Mouse (Mus musculus): Measurements from ENCODE around the gene Syne4. TPM values are rescaled to one million over a fixed set of nuclear protein-coding genes. Genes with fewer than 3 reads are reported as not detected.

Gene Syne4
- total RNA-seq, 2 experiments from 2014 or later: 0.86 to 0.87 TPM

DNA sequence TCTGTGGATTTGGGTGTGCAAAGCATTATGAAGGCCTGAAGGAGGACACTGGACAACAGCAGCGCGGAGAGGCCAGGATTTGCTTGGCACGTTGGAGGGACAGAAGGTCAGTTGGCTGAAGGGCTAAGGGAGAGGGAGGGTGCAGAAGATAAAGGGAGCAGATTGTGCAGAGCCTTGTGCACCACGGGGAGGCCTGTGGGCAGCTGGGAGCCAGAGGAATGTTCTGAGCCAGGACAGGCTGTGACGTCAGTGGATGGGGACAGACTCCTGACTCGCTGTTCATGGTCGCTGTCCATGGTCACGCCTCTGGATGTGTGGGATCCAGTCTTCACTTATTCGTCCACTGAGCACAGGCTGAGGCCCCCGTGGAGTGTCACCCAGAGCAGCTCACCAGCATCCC lies 19.5 kb upstream of the Syne4 start:
- intact Hi-C loops (cut with DNase I): no loop called here

DNA sequence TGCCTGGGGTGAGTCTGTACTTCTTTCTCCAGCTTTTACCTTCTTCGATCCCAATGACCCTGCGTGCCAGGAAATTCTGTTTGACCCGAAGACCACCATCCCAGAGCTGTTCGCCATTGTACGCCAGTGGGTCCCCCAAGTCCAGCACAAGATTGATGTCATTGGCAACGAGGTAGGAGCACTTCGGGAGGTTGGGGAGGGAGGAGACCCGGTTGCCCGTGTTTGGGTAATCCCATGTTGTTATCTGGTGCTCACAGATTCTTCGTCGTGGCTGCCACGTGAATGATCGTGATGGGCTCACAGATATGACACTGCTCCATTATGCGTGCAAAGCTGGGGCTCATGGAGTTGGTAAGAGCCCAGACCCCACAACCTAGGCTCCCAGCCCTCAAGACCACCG lies 17.8 kb upstream of the Syne4 start:
- intact Hi-C loops (cut with DNase I): no loop called here
- DNase-seq: no peak

More for the DNA sequence above, 19.5 kb upstream of the Syne4 start:
- peak; percentile 70 to 75 for DNase-seq

DNA sequence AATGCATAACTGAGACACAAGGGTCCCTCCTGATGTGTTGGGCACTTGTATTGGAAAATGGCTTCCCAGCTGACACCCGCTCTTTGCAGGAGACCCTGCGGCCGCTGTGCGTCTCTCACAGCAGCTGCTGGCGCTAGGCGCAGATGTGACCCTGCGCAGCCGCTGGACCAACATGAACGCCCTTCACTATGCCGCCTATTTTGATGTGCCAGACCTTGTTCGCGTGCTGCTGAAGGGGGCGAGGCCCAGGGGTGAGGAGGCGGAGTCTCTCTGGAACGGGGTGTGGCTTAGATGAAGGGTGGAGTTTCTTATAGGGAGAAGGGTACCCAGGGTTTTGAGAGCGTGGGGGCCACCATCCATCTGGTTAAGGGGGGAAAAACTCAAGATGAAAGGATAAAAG lies 17.3 kb upstream of the Syne4 start:
- DNase-seq: no peak
- intact Hi-C loops (cut with DNase I): no loop called here

DNA sequence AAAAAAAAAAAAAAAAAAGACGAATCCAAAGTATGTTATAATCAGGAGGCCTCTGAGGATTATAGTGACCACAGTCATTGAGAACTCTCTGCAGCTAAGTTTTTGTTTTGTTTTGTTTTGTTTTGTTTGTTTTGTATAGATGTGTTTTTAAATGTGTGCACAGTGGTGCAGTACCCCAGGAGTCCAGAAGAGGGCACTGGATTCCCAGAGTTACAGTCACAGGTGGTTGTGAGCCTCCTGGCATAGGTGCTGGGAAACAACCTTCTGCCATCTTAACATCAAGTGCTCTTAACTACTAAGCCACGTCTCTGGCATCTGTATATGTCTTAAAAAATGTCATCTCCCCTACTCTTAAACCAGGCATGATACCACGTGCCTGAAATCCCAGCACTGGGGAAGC lies 13.7 kb upstream of the Syne4 start:
- DNase-seq: peak in 1 of 2 experiments; percentile 18
- intact Hi-C loops (cut with DNase I): no loop called here

DNA sequence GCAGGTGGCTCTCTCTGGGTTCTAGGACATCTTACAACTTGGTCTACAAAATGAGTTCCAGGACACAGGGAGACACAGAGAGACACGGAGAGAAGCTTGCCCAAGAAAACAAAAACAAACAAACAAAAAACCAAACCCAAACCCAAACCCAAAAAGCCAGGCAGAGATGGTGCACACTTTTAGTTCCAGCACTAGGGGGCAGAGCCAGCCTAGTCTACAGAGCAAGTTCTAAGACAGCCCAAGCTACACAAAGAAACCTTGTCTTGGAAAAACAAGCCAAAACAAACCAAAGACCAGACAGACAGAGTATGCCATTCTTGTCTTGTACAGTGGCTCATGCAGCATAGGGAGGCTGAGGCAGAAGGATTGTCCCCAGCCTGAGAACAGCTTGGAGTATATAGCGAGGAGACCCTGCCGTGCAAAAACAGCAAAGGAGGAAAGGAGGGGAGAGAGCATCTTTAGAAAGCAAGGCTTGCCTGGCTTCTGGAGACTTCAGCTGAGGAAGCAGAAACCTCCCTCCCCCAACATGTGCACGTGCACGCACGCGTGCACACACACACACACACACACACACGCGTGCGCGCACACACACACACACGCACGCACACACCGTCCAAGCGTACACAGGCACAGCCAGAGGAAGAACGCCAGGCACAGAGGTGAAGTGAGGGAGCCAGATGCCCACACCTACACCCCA lies 8.4 kb upstream of the Syne4 start:
- DNase-seq: no peak
- intact Hi-C loops (cut with DNase I): no loop called here

DNA sequence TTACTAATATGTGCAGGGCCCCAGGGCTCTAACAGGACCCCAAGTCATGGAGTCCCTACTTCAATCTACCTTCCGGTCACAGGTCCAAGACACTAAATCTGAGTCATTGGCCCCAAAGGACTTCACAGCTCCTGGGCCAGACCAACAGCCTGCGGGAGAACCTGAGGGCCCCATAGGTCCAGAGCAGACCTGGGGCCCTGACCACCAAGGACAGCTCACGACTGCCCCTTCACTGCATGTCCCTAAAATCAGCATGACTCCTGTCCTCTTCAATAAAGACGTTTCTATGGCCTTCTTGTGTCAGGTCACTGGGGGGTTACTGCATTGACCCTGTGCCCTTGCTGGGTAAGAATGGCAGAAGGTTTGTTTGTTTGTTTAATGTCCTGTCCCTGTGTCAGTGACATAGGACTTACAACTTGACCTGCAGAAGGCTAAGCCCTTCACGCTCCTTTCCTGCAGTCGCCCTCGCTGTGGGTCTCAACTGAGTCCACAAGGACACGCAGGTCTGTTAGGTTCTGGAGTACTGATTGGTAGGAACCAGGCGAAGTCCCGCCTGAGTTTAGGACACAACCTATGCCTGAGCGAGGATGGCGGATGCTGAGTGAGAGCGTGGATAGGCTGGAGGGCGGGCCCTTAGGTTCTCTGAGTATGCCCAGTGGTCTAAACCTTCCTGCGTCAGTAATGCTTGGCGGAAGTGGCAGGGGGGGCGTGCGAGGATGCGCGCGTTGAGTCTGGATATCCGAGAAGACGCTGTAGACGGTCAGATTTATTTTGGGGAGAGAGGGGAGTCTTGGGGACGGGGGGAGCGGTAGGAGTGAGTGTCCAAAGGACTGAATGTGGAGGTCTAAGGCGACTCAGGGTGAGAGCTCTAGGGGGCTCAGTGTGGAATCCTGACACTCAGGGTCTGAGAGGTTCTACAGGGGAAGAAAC lies 6.3 kb upstream of the Syne4 start, which contains the start of gene Alkbh6:
Gene Alkbh6, plus strand, starts transcription at position 642 of the 930 bp plus-strand sequence.
- DNase-seq: peak; percentile 95 to 96
- intact Hi-C loops (cut with DNase I): no loop called here

DNA sequence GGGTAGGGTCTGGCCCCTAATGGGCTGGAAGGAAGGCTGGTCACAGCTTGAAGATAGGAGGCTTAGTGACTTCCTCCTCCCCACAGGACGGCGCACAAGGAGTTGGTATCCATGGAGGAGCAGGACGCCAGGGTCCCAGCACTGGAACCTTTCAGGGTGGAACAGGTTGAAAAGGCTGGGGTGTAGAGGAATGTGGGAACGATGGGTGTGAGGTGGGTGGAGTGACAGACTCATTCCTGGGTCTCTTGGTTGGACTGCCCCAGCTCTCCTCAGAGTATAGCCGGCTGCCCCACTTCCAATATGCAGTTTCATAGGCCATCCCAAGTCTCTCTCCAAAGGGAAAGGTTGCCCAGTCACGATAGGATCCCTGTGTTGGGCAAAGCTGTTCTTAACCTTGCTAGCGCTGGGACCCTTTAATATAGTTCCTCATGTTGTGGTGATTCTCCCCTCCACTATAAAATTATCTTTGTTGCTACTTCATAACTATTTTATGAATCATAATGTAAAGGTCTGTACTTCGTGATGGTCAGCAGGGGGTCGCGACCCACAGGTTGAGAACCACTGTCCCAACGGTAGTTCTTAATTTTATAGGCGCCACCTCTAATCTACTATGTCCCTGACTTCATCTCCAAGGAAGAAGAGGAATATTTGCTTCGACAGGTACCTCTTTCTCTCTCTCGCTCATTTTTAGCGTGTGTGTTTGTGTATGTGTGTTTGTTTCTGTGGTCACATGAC lies 5.0 kb upstream of the Syne4 start:
- no peak for DNase-seq

DNA sequence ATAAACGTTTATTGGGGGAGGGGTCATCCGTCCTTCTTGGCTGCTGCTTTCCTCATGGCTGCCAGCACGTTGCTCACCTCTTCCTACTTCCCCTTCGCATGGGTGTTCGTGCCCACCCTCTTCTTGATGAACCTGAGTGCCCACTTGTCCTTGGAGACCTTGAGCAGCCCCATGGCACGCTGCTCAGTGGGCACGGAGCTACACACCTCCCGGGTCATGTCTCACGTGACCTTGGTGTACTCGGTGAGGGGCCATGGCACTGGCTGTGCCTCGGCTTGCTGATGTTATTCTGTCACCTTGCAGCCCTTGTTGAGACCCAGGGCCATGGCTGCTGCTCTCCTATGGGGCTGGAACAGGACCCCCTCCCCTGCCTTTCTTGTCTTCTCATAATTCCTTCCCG lies 4.5 kb upstream of the Syne4 start:
- intact Hi-C loops (cut with DNase I): no loop called here
- no peak for DNase-seq

More for the DNA sequence above, 5.0 kb upstream of the Syne4 start:
- intact Hi-C loops (cut with DNase I): no loop called here

DNA sequence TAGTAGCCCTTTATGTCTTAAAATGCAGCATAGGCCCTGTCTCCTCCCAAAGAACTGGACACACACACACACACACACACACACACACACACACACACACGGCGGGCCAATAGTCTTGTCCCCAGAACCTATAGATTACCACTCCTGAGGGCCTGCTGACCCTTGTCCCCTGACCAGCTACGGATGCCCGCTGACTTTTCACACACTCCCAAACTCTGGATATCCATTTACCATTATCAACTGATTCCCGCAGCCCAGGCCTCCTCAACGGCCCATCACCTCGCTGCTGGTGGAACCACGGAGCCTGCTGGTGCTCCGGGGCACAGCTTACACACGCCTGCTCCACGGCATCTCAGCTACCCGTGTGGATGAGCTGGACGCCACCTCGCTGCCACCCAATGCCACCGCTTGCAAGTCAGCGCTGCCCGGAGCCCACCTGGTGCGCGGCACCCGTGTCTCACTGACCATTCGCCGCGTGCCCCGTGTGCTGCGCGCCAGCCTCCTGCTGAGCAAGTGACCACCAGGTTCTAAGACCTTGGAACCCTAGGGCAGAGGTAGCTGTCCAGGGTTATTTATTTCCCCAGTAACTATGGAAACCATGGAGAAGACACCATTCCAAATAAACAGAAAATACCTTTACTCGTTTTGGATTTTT lies 814 bp upstream of the Syne4 start:
- no peak for DNase-seq
- intact Hi-C loops (cut with DNase I): no loop called here

DNA sequence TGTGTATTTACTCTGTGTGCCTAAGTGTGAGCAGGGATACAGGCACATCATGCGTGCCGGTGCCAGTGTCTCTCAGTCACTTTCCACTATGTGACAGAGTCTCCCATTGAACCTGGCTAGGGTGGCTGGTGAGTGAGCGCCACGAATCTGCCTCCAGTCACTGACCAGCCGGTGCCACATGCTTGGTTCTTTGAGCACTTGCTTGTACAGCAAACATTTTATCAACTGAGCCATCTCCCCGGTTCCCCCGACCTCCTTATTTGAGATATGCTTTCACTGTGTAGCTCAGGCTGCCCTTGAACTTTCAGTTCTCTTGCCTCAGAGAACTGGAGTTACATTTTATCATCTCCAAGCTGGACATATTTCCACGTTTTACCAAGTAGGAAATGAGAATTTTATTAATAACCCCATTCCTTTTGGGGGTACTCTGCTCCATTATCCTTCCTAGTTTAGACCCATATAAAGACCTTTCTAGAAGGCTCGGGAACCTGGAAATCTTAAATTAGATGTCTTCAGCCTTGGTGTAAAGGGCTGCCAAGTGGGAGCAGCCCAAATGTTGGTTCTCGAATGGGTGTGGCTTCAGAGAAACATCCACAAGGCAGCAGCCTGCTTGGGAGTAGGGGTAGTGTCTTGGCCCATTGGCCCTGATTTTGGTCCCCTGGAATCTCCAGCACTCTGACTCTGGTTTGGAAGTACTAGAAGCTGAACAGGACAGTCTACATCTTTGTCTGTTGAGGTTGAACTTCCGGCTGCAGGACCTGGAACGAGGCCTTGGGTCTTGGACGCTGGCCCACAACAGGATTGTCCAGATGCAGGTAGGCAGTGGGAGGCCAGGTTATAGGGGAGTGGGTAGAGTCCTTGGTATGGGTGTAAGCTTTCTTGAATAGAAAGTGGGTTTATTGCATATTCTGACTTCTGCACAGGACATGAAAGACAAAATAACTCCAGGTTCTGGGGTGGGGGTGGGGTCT lies 1.2 kb downstream of the Syne4 start:
- intact Hi-C loops (cut with DNase I): no loop called here
- no peak for DNase-seq

DNA sequence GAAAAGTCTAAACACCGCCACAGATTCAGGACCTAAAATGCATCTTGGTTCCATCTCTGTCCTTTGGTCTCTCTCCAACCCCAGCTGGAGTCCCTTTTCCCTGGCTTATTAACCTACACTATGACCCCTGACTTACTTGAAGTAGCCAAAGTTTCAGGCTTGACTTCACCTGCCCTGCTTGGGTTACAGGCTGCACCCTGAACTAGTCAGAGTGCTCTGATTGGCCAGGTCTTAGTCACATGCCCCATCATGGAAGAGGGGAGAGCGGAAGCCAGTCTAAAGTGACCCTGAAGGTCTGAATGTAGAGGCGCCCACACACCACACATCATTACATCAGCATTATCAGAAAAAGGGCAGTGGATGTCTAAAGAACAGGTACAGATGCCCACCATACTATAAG lies 3.5 kb downstream of the Syne4 start:
- no peak for DNase-seq
- intact Hi-C loops (cut with DNase I): no loop called here

DNA sequence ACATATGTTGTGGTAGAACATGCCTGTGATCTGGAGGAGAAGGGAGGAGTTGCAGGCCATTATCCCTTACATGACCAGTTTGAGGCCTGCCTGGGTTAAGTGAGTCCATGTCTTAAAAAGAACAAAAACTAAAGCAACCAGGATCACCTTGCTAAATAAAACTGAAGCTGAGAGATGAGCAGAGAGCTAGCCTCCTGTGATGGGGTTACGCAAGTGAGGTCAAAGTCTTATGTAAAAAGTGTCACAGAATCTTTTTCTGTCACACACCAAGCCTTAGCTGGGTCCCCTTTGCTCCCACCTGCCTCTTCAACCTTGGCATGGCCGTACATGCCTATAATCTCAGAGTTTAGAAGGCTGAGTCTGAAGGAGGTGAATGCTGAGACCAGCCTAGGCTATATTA lies 6.3 kb downstream of the Syne4 start:
- no peak for DNase-seq
- intact Hi-C loops (cut with DNase I): no loop called here

DNA sequence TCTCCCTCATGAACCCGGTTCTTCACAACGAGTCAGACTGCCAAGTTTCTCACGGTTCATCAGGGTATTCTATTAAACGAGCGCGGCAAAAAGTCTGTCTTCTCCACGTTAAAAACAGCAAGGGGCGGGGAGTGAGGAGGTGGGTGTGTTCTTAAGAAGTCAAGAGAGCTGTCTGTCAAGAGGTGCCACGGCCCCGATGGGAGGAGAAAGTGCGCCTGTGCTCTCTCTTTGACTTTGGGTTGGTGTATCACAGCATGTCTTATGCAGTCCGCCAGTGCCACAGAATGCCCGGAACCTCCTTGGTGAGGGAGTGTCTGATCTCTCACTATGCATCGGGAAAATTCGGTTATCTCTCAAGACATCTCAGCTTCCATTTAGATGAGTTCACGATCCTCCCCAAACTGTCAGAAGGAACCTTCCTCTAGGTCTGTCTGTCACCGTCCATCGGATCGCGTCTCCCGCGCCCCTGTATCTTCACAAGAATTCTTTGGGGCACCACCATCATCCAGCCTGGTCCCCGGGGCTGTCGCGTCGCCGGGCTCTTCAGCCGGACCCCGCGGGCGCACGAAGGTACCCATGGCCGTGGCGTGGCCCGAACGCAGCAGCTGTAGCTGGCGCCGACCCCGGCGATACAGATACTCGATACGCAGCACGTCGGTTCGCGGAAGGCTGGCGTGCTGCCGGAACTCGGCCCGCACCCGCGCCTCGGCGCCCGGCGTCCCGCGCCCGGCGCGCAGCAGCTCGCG lies 7.1 kb downstream of the Syne4 start, which contains the start of gene E130208F15Rik:
Gene E130208F15Rik, plus strand, starts transcription at position 202 of the 746 bp plus-strand sequence.
- intact Hi-C loops (cut with DNase I): no loop called here
- peak; percentile 76 to 81 for DNase-seq

DNA sequence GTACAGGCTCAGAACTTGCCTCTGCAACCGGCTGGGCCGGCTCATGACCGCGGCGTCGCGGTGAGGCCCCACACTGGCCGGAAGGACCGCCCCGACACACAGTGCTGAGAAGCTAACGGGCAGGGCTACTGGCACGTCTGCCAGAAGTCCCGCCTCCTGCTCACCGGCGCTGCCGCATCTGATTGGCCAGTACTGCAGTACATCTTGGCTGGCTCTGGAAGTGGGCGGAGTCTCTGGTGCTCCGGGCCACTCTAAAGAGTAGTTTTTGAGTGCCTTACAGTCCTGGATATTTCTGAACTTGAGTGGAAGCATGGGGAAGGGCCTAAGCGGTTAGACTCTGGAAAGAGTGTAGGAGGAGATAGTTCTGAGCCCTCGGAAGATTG lies 7.7 kb downstream of the Syne4 start:
- intact Hi-C loops (cut with DNase I): no loop called here
- peak; percentile 98 to 99 for DNase-seq

DNA sequence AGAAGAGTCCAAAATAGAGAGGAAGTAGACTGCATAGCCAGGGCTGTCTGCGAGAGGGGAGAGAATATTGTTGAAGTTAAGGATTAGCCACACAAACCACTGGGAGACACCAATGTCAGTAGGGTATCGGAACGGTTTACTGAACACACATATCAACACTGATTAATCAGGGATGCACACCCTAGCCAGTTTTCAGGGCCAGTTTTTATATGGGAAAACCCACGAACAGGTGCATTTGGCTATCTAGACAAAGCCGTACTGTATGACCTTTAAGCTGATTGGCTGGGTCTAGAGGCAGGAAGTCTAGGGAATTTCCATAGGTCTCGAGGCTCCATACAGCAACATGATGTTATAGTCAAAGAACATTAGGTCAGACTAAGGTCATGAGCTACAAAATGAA lies 8.3 kb downstream of the Syne4 start:
- intact Hi-C loops (cut with DNase I): no loop called here
- DNase-seq: no peak

DNA sequence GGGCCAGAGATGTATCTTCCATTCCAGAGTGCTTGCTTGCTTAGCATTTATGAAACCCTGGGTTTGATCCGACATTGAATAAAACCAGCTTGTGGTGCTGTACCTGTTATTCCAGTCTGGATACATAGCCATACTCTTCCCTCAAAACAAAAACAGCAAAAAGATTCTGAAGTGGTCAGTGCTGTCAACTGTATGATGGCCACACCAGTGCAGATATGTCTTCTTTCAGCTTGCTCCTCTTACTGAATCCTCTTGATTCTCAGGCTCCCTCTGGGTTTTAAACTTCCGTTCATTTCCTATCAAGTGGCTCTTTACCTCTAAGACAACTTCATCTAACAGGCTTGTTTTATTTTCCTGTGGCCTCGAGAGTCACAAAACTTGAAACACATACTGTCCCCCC lies 9.2 kb downstream of the Syne4 start, which contains the start of gene Sdhaf1:
Gene Sdhaf1, minus strand, starts transcription at position 101 of the 400 bp plus-strand sequence.
- intact Hi-C loops (cut with DNase I): no loop called here
- DNase-seq: no peak

DNA sequence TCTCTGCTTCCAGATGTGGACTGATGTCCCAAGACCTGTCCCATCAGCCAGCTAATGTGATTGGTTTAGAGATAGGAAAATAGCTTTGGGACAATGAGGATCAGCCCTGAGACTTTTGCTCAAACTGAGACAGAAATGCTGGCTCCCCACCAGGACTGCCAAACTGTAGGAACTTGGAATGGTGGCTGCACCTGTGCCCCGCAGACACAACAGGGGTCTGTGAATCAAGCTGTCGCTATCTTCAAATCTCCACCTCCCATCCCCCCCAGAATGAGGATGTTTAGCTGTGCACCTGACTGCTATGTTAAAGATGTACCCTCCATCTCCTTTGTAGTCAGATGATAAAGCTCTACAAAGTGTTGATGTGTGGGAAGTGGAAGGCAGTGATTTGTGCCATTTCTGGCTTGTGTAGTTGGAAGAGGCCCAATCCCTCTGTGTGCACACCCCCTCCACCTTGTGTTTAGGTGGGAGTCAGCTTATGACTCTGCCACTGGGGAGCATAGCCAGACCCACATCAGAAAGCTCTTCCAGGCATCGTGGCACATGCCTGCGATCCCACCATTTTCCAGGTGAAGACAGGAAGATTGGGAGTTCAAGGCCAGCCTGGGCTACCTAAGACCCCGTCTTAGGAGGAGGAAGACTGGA lies 9.8 kb downstream of the Syne4 start:
- DNase-seq: no peak
- intact Hi-C loops (cut with DNase I): no loop called here

DNA sequence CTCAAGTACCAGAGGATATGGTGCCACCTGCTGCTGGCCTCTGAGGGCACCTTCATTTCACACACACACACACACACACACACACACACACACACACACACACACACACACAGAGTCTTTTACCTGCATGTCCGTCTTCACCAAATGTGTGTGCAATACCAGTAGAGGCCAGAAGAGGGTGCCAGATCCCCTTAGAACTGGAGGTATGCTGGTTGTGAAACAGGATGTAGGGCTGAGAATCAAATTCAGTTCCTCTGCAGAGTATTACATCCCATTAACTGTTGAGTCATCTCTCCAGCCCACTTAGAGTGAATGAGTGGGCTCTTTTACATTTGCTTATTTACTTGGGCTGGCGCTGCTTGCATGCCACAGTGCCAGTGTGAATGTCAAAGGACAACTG lies 10.8 kb downstream of the Syne4 start:
- intact Hi-C loops (cut with DNase I): no loop called here
- peak in 1 of 2 experiments; percentile 59 for DNase-seq

Measured in heart, postnatal 10 days (tissue).